Mouse (Mus musculus): ENCODE data around the gene Capn13. TPM values are rescaled to one million over a fixed set of nuclear protein-coding genes. Genes with fewer than 3 reads are reported as not detected.

Gene Capn13
- polyA plus RNA-seq, 1 experiment from 2014 or later = not detected

GRCm38 (mm10) chr17:73342673-73343072 lies 58.0 kb downstream of the Capn13 start:
- 76% methylated on average over 14 of the region's 14 CpGs for WGBS
- Histone ChIP-seq H3K4me1 (replicated peaks) (no peaks in the 10 kb centered on the region), H3K4me2 (no peak overlapping the region), H3K27ac (ENCODE audit: poor library complexity, severe bottlenecking) (no peak overlapping the region), H3K9ac (no peak overlapping the region), H3K36me3 (no peaks in the 10 kb centered on the region), H3K4me3 (no peak overlapping the region), H3K27me3 (replicated peaks) (peaks cover 5% of the 10 kb centered on the region; the same call in 1 of the 2 replicates), H3K9me3 (replicated peaks) (no peaks in the 10 kb centered on the region)
- no peak for ATAC-seq (ENCODE audit: insufficient number of reproducible peaks, low FRiP score)

GRCm38 (mm10) chr17:73329071-73329470 lies 71.6 kb downstream of the Capn13 start:
- Histone ChIP-seq H3K4me1 (replicated peaks) (peaks cover 8% of the 10 kb centered on the region; the same call in 1 of the 2 replicates), H3K27me3 (replicated peaks) (no peaks in the 10 kb centered on the region), H3K9ac (no peak overlapping the region), H3K27ac (ENCODE audit: poor library complexity, severe bottlenecking) (no peak overlapping the region), H3K36me3 (no peaks in the 10 kb centered on the region), H3K4me3 (no peak overlapping the region), H3K4me2 (no peak overlapping the region), H3K9me3 (replicated peaks) (no peaks in the 10 kb centered on the region)
- 71% methylated on average over 5 of the region's 5 CpGs for WGBS
- no peak for ATAC-seq (ENCODE audit: insufficient number of reproducible peaks, low FRiP score)

DNA sequence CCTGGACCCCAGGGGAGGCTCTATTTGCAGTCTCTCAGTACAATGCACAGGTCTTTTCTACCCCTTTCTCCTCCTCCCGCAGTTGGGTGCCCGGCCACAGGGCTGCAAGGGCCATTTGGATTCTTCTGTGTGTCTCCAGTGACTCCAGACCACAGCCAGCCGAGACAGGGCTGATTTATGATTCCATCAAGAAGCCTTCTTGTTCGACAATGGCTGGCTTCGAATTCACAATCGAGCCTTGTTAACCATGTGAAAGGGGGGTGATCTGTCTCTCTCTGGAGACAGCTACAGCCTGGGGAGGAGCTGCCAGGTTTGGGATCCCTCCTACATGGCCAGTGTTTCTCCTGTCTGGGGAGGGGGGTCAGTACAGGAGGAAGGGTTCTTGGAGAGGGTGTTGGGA lies 75.4 kb downstream of the Capn13 start:
- 44% methylated on average over 6 of the region's 6 CpGs for WGBS

DNA sequence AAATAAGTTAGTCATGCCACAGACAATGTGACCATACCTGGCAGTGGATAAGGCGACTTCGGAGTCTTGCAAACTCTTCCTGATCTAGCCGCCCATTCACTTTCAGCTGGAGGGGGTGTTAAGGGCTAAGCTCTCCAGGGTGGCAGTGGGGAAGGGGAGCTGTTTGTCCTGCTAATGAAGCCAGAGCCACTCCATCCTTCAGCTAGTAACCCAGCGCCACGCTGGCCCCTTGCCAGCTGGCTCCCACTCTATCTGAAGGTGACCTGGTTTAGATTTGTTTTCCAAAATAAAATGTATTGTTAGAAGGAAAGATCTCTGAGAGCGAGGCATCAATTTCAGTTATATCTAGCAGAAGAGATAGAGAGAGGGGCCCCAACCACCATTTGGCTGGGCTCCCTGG lies 75.9 kb downstream of the Capn13 start:
- no peaks in the 10 kb centered on the region for H3K36me3 ChIP-seq
- no peak overlapping the region for H3K9ac ChIP-seq
- ATAC-seq (ENCODE audit: insufficient number of reproducible peaks, low FRiP score) = no peak
- no peak overlapping the region for H3K4me2 ChIP-seq
- H3K4me3 ChIP-seq = no peak overlapping the region
- peaks cover 8% of the 10 kb centered on the region; the same call in 1 of the 2 replicates for H3K4me1 ChIP-seq (replicated peaks)
- 48% methylated on average over 6 of the region's 6 CpGs for WGBS
- no peak overlapping the region for H3K27ac ChIP-seq (ENCODE audit: poor library complexity, severe bottlenecking)
- H3K27me3 ChIP-seq (replicated peaks) = no peaks in the 10 kb centered on the region
- H3K9me3 ChIP-seq (replicated peaks) = no peaks in the 10 kb centered on the region

More for the DNA sequence above, 75.4 kb downstream of the Capn13 start:
- no peak for ATAC-seq (ENCODE audit: insufficient number of reproducible peaks, low FRiP score)
- Histone ChIP-seq H3K4me1 (replicated peaks) (peaks cover 8% of the 10 kb centered on the region; the same call in 1 of the 2 replicates), H3K9me3 (replicated peaks) (no peaks in the 10 kb centered on the region), H3K27ac (ENCODE audit: poor library complexity, severe bottlenecking) (no peak overlapping the region), H3K27me3 (replicated peaks) (no peaks in the 10 kb centered on the region), H3K36me3 (no peaks in the 10 kb centered on the region), H3K4me3 (no peak overlapping the region), H3K4me2 (no peak overlapping the region), H3K9ac (no peak overlapping the region)

GRCm38 (mm10) chr17:73323981-73324380 lies 76.7 kb downstream of the Capn13 start:
- Histone ChIP-seq H3K4me3 (no peak overlapping the region), H3K9me3 (replicated peaks) (no peaks in the 10 kb centered on the region), H3K4me2 (no peak overlapping the region), H3K36me3 (no peaks in the 10 kb centered on the region), H3K4me1 (replicated peaks) (peaks cover 8% of the 10 kb centered on the region; the same call in 1 of the 2 replicates), H3K27ac (ENCODE audit: poor library complexity, severe bottlenecking) (no peak overlapping the region), H3K27me3 (replicated peaks) (no peaks in the 10 kb centered on the region), H3K9ac (no peak overlapping the region)
- WGBS = 79% methylated on average over 3 of the region's 3 CpGs
- no peak for ATAC-seq (ENCODE audit: insufficient number of reproducible peaks, low FRiP score)

DNA sequence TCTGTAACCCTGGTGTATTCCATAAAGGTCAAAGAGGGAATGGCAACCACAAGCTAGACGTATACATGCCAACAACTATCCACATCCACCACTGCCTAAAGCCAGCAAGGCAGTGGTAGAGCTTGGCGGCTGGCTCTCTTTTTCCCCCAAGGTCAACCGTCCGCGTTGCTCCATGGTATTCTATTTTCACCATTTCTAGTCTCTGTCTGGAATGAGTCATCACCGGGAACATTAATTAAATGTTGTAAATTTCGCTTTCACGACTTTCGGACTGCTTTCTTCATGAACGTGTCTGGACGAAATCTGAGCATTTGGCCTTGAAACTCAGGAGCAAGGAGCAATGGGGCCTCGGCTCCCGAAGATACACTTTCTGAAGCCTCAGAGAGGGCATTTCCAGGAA lies 85.9 kb downstream of the Capn13 start:
- ATAC-seq (ENCODE audit: insufficient number of reproducible peaks, low FRiP score) = no peak
- H3K9ac ChIP-seq = no peak overlapping the region
- WGBS = 87% methylated on average over 13 of the region's 13 CpGs
- H3K4me3 ChIP-seq = no peak overlapping the region
- no peaks in the 10 kb centered on the region for H3K27me3 ChIP-seq (replicated peaks)
- H3K9me3 ChIP-seq (replicated peaks) = no peaks in the 10 kb centered on the region
- H3K4me1 ChIP-seq (replicated peaks) = no peaks in the 10 kb centered on the region
- H3K36me3 ChIP-seq = no peaks in the 10 kb centered on the region
- H3K27ac ChIP-seq (ENCODE audit: poor library complexity, severe bottlenecking) = no peak overlapping the region
- H3K4me2 ChIP-seq = no peak overlapping the region

- no peak overlapping the region for H3K9ac ChIP-seq
- H3K4me1 ChIP-seq (replicated peaks) = peaks cover 4% of the 10 kb centered on the region; the same call in 1 of the 2 replicates
- WGBS = 87% methylated on average over 5 of the region's 5 CpGs
- no peaks in the 10 kb centered on the region for H3K27me3 ChIP-seq (replicated peaks)
- no peak overlapping the region for H3K4me3 ChIP-seq
- no peak for ATAC-seq (ENCODE audit: insufficient number of reproducible peaks, low FRiP score)
- H3K4me2 ChIP-seq = no peak overlapping the region
- H3K27ac ChIP-seq (ENCODE audit: poor library complexity, severe bottlenecking) = no peak overlapping the region
- no peaks in the 10 kb centered on the region for H3K9me3 ChIP-seq (replicated peaks)
- no peaks in the 10 kb centered on the region for H3K36me3 ChIP-seq
These were observed 89.2 kb downstream of the Capn13 start for GRCm38 (mm10) chr17:73311491-73311890.

- no peak overlapping the region for H3K9ac ChIP-seq
- no peak overlapping the region for H3K4me2 ChIP-seq
- no peaks in the 10 kb centered on the region for H3K36me3 ChIP-seq
- 78% methylated on average over 4 of the region's 4 CpGs for WGBS
- no peak overlapping the region for H3K27ac ChIP-seq (ENCODE audit: poor library complexity, severe bottlenecking)
- peaks cover 5% of the 10 kb centered on the region; the same call in 1 of the 2 replicates for H3K4me1 ChIP-seq (replicated peaks)
- H3K27me3 ChIP-seq (replicated peaks) = peaks cover 10% of the 10 kb centered on the region
- H3K4me3 ChIP-seq = no peak overlapping the region
- no peak for ATAC-seq (ENCODE audit: insufficient number of reproducible peaks, low FRiP score)
- H3K9me3 ChIP-seq (replicated peaks) = no peaks in the 10 kb centered on the region
These were observed 92.0 kb downstream of the Capn13 start for GRCm38 (mm10) chr17:73308691-73309090.

DNA sequence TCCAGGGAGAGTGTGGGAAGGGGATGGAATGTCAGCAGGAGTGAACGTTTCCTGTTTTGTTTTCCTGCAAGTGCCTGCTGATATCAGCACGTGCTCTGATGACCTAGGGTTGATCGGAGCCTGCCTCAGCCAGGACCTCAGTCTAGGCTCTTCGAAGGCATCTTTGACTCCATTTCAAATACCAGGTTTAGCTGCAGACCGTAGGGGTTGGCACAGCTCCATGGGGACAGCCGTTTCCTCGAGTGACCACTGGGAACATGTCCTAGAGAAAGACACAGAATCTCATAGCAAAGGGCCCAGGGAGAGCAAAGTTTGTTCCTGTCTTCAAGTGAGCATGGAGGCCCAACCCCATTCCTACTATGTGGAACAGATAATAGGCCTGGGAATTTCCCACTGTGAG lies 94.0 kb downstream of the Capn13 start:
- 0 out of 2 replicates have a peak, but pooled peaks have one; percentile 22 for ATAC-seq (ENCODE audit: insufficient number of reproducible peaks, low FRiP score)
- Histone ChIP-seq H3K9ac (no peak overlapping the region), H3K27ac (ENCODE audit: poor library complexity, severe bottlenecking) (no peak overlapping the region)

GRCm38 (mm10) chr17:73305622-73306021 lies 95.0 kb downstream of the Capn13 start:
- H3K27ac ChIP-seq (ENCODE audit: poor library complexity, severe bottlenecking) = no peak overlapping the region
- no peak overlapping the region for H3K4me2 ChIP-seq
- H3K36me3 ChIP-seq = no peaks in the 10 kb centered on the region
- no peak overlapping the region for H3K4me3 ChIP-seq
- H3K9ac ChIP-seq = no peak overlapping the region
- ATAC-seq (ENCODE audit: insufficient number of reproducible peaks, low FRiP score) = no peak
- 51% methylated on average over 9 of the region's 9 CpGs for WGBS
- peaks cover 9% of the 10 kb centered on the region; the same call in 1 of the 2 replicates for H3K4me1 ChIP-seq (replicated peaks)
- no peaks in the 10 kb centered on the region for H3K9me3 ChIP-seq (replicated peaks)
- H3K27me3 ChIP-seq (replicated peaks) = peaks cover 14% of the 10 kb centered on the region

More for the DNA sequence above, 94.0 kb downstream of the Capn13 start:
- Histone ChIP-seq H3K4me1 (replicated peaks) (peaks cover 6% of the 10 kb centered on the region; the same call in 1 of the 2 replicates), H3K4me2 (no peak overlapping the region), H3K36me3 (no peaks in the 10 kb centered on the region), H3K9me3 (replicated peaks) (no peaks in the 10 kb centered on the region), H3K27me3 (replicated peaks) (peaks cover 14% of the 10 kb centered on the region), H3K4me3 (no peak overlapping the region)
- 37% methylated on average over 7 of the region's 7 CpGs for WGBS

DNA sequence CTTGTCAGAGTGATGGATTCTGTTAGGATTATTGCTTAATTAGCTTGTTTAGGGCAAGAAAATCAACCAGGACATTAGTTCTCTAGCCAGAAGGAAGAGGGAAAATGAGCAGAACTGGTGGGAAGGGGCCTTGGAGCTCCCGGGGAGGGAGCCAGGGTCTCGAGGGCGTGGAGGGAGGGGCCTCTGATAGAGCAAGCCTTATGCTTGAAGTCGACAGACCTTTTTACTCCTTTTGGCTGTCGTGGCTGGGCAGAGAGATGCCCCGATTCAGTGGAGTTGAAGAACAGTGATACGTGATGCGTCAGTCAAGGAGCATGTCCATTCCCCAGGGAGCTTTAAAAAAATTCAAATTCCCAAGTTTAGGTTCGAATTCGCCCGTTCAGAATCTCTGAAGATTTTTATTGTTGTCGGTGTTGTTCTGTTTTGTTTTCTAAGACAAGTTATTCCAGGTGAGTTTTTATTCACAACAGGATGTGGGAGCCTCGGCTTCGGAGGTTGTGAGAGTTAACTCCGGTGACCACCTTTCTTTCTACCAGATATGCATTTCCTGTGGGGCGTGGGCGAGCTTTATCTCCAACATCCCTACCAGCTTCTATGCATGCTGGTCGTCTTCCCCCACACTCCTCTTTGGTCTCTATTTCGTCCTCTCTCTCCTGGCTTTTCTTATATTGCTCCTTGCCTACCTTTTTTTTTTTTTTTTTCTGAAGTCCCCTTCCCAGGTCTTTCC lies 96.4 kb downstream of the Capn13 start:
- Histone ChIP-seq H3K27ac (ENCODE audit: poor library complexity, severe bottlenecking) (no peak overlapping the region), H3K36me3 (no peaks in the 10 kb centered on the region), H3K27me3 (replicated peaks) (peaks cover 14% of the 10 kb centered on the region), H3K9ac (no peak overlapping the region), H3K4me3 (no peak overlapping the region), H3K9me3 (replicated peaks) (no peaks in the 10 kb centered on the region), H3K4me1 (replicated peaks) (peaks cover 9% of the 10 kb centered on the region; the same call in 1 of the 2 replicates), H3K4me2 (no peak overlapping the region)
- 42% methylated on average over 19 of the region's 19 CpGs for WGBS
- ATAC-seq (ENCODE audit: insufficient number of reproducible peaks, low FRiP score) = no peak

Data from heart, embryonic 12.5 days (tissue).